Mouse (Mus musculus) lung, postnatal 0 days (tissue): Measurements from ENCODE around the gene Tex29. TPM values are rescaled to one million over a fixed set of nuclear protein-coding genes. Genes with fewer than 3 reads are reported as not detected.
A peak's percentile ranks its signal among the peaks of the same experiment; 100 is the strongest.

ENCODE experiments used
- ATAC-seq: fragments of 200-750 bp; cut with Nextera tagmentation; 2 replicates; pipeline ENCODE4 v1.8.0; 2017; ENCODE audit warnings: moderate library complexity
- DNase-seq: peaks from one replicate; pipeline ENCODE4 v3.0.0-alpha.2; 2016; ENCODE audit warnings: low spot score
- H3K27ac ChIP-seq: fragments of 300-500 bp; sonication (generic); 2 replicates; pipeline ENCODE4 v1.5.1; 2014; ENCODE audit warnings: antibody characterized with exemption, mild to moderate bottlenecking, low read length, mixed read lengths
- H3K27me3 ChIP-seq: fragments of 300-500 bp; sonication (generic); replicated peaks from 2 replicates; pipeline ENCODE4 v1.6.1; 2014; ENCODE audit warnings: low read length, mixed read lengths; ENCODE audit not compliant: insufficient read depth
- H3K36me3 ChIP-seq: fragments of 300-500 bp; sonication (generic); 2 replicates; pipeline ENCODE4 v1.6.1; 2014; ENCODE audit warnings: low read length, mixed read lengths; ENCODE audit not compliant: insufficient read depth
- H3K4me1 ChIP-seq: fragments of 300-500 bp; sonication (generic); 2 replicates; pipeline ENCODE4 v1.6.1; 2014; ENCODE audit warnings: antibody characterized with exemption, low read depth, low read length, mixed read lengths; ENCODE audit not compliant: insufficient read depth
- H3K4me2 ChIP-seq: fragments of 300-500 bp; sonication (generic); replicated peaks from 2 replicates; pipeline ENCODE4 v1.6.1; 2014; ENCODE audit warnings: low read depth, mild to moderate bottlenecking, low read length, moderate library complexity, mixed read lengths
- H3K4me3 ChIP-seq: fragments of 300-500 bp; sonication (generic); 2 replicates; pipeline ENCODE4 v1.5.1; 2014; ENCODE audit warnings: low read depth, low read length
- H3K9ac ChIP-seq: fragments of 300-500 bp; sonication (generic); replicated peaks from 2 replicates; pipeline ENCODE4 v1.6.1; 2014; ENCODE audit warnings: low read depth, mild to moderate bottlenecking
- H3K9me3 ChIP-seq: fragments of 300-500 bp; sonication (generic); 2 replicates; pipeline ENCODE4 v1.6.1; 2016; ENCODE audit warnings: low read length, mixed read lengths
- CTCF ChIP-seq: IDR thresholded peaks from 2 replicates; pipeline ENCODE4 v1.5.1; 2016; ENCODE audit warnings: antibody characterized with exemption, mild to moderate bottlenecking
- EP300 ChIP-seq: IDR thresholded peaks from 2 replicates; pipeline ENCODE4 v1.6.1; 2016; ENCODE audit warnings: antibody characterized with exemption, mild to moderate bottlenecking, control low read depth
- WGBS: fragments of 180-500 bp; shearing (Covaris S2); extraction: QIAGEN DNeasy Blood & Tissue Kit; methylation state at CpG from one replicate; pipeline ENCODE4 v1.1.7; 2014; 5-methylcytosine and 5-hydroxymethylcytosine counted together
- polyA plus RNA-seq: library from polyadenylated mRNA; unstranded; fragments of >200 nt; fragmentation: Nextera tagmentation; extraction: Ambion mirVana; gene quantifications from 2 replicates; pipeline ENCODE4 v1.2.1, GENCODE M21; 2015

Gene Tex29
- polyA plus RNA-seq, 1 experiment from 2014 or later, result 0.20 TPM

DNA sequence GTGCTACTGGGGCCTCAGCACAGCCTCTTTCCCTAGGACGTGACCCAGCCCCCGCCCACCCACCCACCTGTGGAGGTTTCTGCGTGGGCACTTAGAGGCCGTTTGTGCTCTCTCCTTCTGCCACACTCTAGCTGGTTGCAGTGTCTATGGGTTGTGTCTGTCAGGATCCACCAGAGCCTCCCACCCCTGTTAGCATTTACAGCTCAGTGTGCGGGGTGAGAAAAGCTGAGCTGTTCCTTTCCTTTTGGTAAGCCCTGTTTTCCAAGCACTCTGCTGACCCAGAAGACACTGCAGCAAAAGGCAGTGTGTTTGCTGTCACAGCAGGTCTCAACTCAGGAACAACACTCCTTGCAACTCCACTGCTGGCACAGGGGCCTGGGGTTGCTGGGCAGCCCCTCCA, 6.1 kb upstream of the Tex29 start:
- 81% methylated on average over 5 of the region's 5 CpGs for WGBS

DNA sequence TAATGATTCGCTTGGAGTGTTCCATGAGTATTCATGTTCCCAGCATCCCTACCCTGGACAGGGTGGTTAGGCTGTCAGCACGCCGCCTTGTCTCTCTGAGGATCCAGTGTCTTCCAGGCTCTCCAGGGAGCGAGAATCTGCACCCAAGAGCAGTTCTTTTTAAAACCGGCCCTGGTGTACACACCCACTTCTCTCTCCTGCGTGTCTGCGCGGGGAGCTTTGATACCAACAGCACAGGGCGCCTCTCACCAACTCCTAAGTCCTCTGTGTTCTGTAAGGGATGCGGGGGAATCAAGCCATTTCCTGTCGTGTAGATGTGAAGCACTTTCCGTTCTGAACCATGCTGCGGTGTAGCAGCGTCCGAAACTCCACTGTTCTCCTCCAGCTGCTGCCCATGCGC, 5.6 kb upstream of the Tex29 start:
- Histone ChIP-seq H3K9me3 (no peaks in the 10 kb centered on the region), H3K36me3 (peaks cover 21% of the 10 kb centered on the region), H3K9ac (no peak overlapping the region), H3K4me1 (no peaks in the 10 kb centered on the region; the same call in 1 of the 2 replicates), H3K27me3 (no peaks in the 10 kb centered on the region), H3K4me2 (no peak overlapping the region), H3K4me3 (no peak overlapping the region), H3K27ac (no peak overlapping the region)
- no peak for DNase-seq
- no peak for TF ChIP-seq EP300
- no peak for TF ChIP-seq CTCF
- ATAC-seq, result no peak
- 89% methylated on average over 16 of the region's 16 CpGs for WGBS

More for the DNA sequence above, 6.1 kb upstream of the Tex29 start:
- Histone ChIP-seq H3K4me2 (no peak overlapping the region), H3K4me1 (no peaks in the 10 kb centered on the region; the same call in 1 of the 2 replicates), H3K27me3 (no peaks in the 10 kb centered on the region), H3K9ac (no peak overlapping the region), H3K9me3 (no peaks in the 10 kb centered on the region), H3K36me3 (peaks cover 21% of the 10 kb centered on the region), H3K4me3 (no peak overlapping the region), H3K27ac (no peak overlapping the region)
- TF ChIP-seq EP300, result no peak
- no peak for TF ChIP-seq CTCF
- ATAC-seq (no peak), DNase-seq (no peak)

DNA sequence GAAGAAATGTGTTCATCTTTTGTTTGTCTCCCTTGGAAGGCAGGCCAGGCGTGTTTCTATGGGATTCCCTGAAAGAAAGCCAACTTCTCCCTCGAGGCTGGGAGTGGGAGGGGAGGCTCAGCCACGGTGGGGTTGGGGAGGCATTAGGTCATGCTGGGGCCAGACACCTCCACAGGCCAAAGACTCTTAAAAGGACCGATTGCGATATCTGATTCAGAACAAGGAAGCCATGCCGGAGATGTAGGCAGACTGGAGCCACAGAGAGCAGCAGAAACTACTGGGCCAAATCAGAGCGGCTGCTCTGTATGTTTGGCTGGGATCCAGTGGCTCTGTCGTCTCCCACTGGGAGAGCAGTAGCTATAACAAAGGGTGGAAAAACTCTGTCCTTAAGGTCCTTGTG, 1.3 kb downstream of the Tex29 start:
- ATAC-seq, result peak; percentile 56

DNA sequence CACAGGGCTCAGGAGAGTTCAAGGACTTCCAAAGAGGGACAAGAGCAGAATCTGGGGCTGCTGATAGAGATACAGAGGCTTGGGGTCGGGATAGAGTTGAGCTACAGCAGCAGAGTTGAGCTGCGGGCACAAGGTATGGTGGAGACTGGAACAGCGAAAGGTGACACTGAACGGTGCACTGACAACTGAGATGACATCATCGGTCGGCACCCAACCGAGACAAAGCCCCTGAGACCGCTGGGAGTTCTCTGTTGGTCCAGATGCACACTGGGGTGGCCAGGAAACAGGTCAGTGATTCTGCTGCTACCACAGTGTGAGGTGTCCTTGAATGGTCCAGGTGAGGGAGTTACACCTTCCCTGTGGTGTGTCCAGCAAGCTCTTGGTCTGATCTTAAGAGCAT, 2.5 kb downstream of the Tex29 start:
- no peak for ATAC-seq
- no peaks in the 10 kb centered on the region for H3K9me3 ChIP-seq
- no peak overlapping the region for H3K9ac ChIP-seq
- no peak overlapping the region for H3K27ac ChIP-seq
- TF ChIP-seq EP300, result no peak
- TF ChIP-seq CTCF, result no peak
- no peak overlapping the region for H3K4me2 ChIP-seq
- no peaks in the 10 kb centered on the region for H3K27me3 ChIP-seq
- DNase-seq, result no peak
- H3K4me1 ChIP-seq, result peaks cover 4% of the 10 kb centered on the region; the same call in 1 of the 2 replicates
- 73% methylated on average over 8 of the region's 8 CpGs for WGBS
- H3K36me3 ChIP-seq, result no peaks in the 10 kb centered on the region
- H3K4me3 ChIP-seq, result no peak overlapping the region

More for the DNA sequence above, 1.3 kb downstream of the Tex29 start:
- Histone ChIP-seq H3K36me3 (no peaks in the 10 kb centered on the region), H3K4me2 (no peak overlapping the region), H3K27ac (peak overlapping the region; percentile 28; the same call in 1 of the 2 replicates), H3K27me3 (no peaks in the 10 kb centered on the region), H3K9ac (no peak overlapping the region), H3K4me3 (no peak overlapping the region), H3K4me1 (peaks cover 4% of the 10 kb centered on the region; the same call in 1 of the 2 replicates), H3K9me3 (no peaks in the 10 kb centered on the region)
- peak; percentile 74 for DNase-seq
- TF ChIP-seq CTCF (no peak), EP300 (no peak)
- WGBS, result 16% methylated on average over 8 of the region's 8 CpGs

DNA sequence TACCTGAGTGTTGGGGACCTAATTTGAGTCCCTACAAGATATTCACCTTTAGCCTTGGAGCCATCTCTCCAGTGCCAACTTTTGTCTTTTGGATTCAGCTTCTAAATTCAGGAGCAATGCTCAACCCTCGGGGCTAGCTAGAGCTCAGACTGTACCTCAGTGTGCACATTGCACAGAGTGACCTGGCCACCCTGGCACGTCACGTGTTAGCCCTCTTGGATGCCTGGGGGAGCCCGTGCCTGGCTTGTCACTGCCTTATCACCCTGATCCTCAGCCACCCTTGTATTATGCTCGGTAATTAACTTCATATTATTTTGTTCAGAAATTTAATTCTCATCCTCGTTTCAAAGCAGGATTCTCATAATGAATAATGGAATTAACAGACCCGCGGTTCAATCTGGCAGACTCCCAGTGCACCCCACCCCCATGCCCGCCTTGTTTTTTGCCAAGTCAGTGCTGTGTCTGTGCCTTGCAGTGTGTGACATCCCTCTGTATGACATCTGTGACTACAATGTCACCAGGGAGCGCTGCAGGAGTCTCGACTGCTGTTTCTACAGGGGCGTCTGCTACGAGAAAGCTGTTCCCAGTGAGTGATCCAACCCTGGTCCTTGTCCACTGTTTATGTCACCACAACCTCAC, 3.5 kb downstream of the Tex29 start:
- no peak for TF ChIP-seq CTCF
- no peak for TF ChIP-seq EP300
- H3K9me3 ChIP-seq, result no peaks in the 10 kb centered on the region
- no peak overlapping the region for H3K4me2 ChIP-seq
- WGBS, result 68% methylated on average over 13 of the region's 13 CpGs
- no peaks in the 10 kb centered on the region for H3K36me3 ChIP-seq
- DNase-seq, result no peak
- H3K27ac ChIP-seq, result no peak overlapping the region
- H3K4me1 ChIP-seq, result peaks cover 4% of the 10 kb centered on the region; the same call in 1 of the 2 replicates
- H3K4me3 ChIP-seq, result no peak overlapping the region
- H3K27me3 ChIP-seq, result no peaks in the 10 kb centered on the region
- no peak for ATAC-seq
- no peak overlapping the region for H3K9ac ChIP-seq

DNA sequence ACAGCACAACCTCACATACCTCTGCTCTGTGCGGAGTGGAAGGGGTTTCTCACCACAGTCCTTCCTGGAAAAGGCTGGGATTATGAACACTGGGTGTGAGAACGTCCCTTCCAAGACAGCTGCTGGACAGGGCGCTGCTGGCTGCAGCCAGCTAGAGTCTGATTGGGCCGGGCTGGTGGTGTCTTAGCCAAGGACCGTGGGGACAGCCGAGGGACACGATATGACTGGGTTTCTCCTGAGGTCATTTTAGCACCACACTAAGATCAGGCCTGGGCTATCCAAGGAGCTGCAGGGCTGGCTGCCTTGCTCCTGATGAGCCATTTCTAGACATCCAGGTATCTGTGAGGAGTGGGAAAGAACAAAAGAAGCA, 4.0 kb downstream of the Tex29 start:
- H3K4me1 ChIP-seq, result peaks cover 4% of the 10 kb centered on the region; the same call in 1 of the 2 replicates
- 57% methylated on average over 7 of the region's 7 CpGs for WGBS
- TF ChIP-seq EP300 (no peak), CTCF (no peak)
- H3K4me2 ChIP-seq, result no peak overlapping the region
- no peak overlapping the region for H3K9ac ChIP-seq
- no peak overlapping the region for H3K4me3 ChIP-seq
- peak; percentile 45 for DNase-seq
- H3K27ac ChIP-seq, result no peak overlapping the region
- no peaks in the 10 kb centered on the region for H3K36me3 ChIP-seq
- H3K27me3 ChIP-seq, result no peaks in the 10 kb centered on the region
- no peaks in the 10 kb centered on the region for H3K9me3 ChIP-seq
- peak; percentile 77 for ATAC-seq
